7 mouse cellular contexts compared by ENCODE assay signal in the genomic region with DNA sequence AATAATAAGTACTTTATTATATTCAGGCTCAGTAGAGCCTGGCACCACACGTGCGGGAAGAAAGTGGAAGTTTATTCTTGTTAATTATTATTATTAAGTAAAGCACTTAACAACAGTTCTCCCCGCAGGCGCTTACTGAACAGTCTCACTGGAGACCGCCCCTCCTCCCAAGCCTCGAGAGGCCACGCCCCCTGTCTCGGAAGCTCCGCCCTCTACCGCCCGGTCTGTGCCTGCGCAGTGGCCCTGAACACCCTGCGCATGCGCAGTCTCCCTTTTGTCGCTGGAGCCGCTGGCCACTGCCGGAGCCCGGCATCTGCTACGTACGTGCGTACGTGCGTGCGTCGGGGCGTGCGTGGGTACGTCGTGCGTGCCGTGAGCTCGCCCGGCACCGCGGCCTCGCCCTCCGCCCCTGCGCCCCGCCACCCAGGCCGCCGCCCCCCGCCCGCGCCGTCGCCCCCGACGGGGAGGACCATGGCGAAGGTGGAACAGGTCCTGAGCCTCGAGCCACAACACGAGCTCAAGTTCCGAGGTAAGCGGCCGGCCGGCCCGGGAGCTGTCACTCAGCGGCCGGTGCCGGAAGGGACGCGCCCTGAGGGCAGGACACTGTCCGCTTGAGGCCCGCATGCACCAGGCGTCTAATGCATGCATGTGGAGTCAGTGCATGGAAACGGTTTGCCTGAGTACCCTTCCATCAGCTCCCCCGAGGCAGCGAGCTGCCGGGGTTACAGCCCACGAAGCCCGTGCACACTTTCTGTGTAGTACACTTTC. TPM values are rescaled to one million over a fixed set of nuclear protein-coding genes. Genes with fewer than 3 reads are reported as not detected.
DNase-seq lines count a peak whose midpoint lies in the region; ATAC-seq lines count a peak whose summit lies in the region.

A gene (plus strand): TSS at position 290 of the 768 bp plus-strand sequence.

- H3K27me3 ChIP-seq in embryonic facial prominence, embryonic 11.5 days (ENCODE audit: control insufficient read depth, insufficient read depth, low read length) = no peaks in the 10 kb centered on the region
- H3K27me3 ChIP-seq in limb, embryonic 10.5 days (ENCODE audit: low read depth, poor library complexity, severe bottlenecking) = no peaks in the 10 kb centered on the region
- no peaks in the 10 kb centered on the region for H3K27me3 ChIP-seq in midbrain, embryonic 13.5 days

- ATAC-seq in embryonic facial prominence, embryonic 11.5 days (replicated peaks; ENCODE audit: insufficient number of reproducible peaks, low FRiP score, low TSS enrichment, low read depth) = peak; percentile 98
- peak; percentile 85 for ATAC-seq in granulocyte monocyte progenitor cell, adult 5-6 weeks (replicated peaks; ENCODE audit: poor library complexity, severe bottlenecking)
- ATAC-seq in midbrain, embryonic 13.5 days = peak; percentile 96

- peak within 1 kb of the TSS; percentile 52 for H3K4me3 ChIP-seq in embryonic facial prominence, embryonic 11.5 days (ENCODE audit: low read depth, low read length)
- H3K4me3 ChIP-seq in limb, embryonic 10.5 days = peak within 1 kb of the TSS; percentile 94
- H3K4me3 ChIP-seq in midbrain, embryonic 13.5 days (replicated peaks) = peak within 1 kb of the TSS; percentile 83

- H3K36me3 ChIP-seq in embryonic facial prominence, embryonic 11.5 days (replicated peaks; ENCODE audit: control insufficient read depth, insufficient read depth, low read depth, low read length) = no peaks in the 10 kb centered on the region
- H3K36me3 ChIP-seq in limb, embryonic 10.5 days = peaks cover 18% of the 10 kb centered on the region
- H3K36me3 ChIP-seq in midbrain, embryonic 13.5 days = peaks cover 10% of the 10 kb centered on the region; the same call in 1 of the 2 replicates

- H3K4me2 ChIP-seq in embryonic facial prominence, embryonic 11.5 days (ENCODE audit: low read depth, low read length) = peak within 1 kb of the TSS; percentile 68
- peak within 1 kb of the TSS; percentile 60 for H3K4me2 ChIP-seq in midbrain, embryonic 13.5 days (replicated peaks)

- H3K4me1 ChIP-seq in embryonic facial prominence, embryonic 11.5 days (ENCODE audit: control insufficient read depth, insufficient read depth, low read length) = no peaks in the 10 kb centered on the region
- peaks cover 33% of the 10 kb centered on the region for H3K4me1 ChIP-seq in limb, embryonic 10.5 days
- H3K4me1 ChIP-seq in midbrain, embryonic 13.5 days (replicated peaks) = peaks cover 30% of the 10 kb centered on the region

- no peaks in the 10 kb centered on the region for H3K9me3 ChIP-seq in embryonic facial prominence, embryonic 11.5 days (replicated peaks; ENCODE audit: control insufficient read depth, low read length)
- H3K9me3 ChIP-seq in limb, embryonic 10.5 days (replicated peaks) = no peaks in the 10 kb centered on the region
- no peaks in the 10 kb centered on the region for H3K9me3 ChIP-seq in midbrain, embryonic 13.5 days

- WGBS in embryonic facial prominence, embryonic 11.5 days = 1% methylated on average over 60 of the region's 70 CpGs
- 2% methylated on average over 70 of the region's 70 CpGs for WGBS in limb, embryonic 10.5 days
- WGBS in midbrain, embryonic 13.5 days = 1% methylated on average over 70 of the region's 70 CpGs

- H3K27ac ChIP-seq in embryonic facial prominence, embryonic 11.5 days (replicated peaks; ENCODE audit: low read depth, low read length) = no peak within 1 kb of the TSS
- peak within 1 kb of the TSS; percentile 92 for H3K27ac ChIP-seq in limb, embryonic 10.5 days
- H3K27ac ChIP-seq in midbrain, embryonic 13.5 days = peak within 1 kb of the TSS; percentile 65

- H3K9ac ChIP-seq in embryonic facial prominence, embryonic 11.5 days (replicated peaks; ENCODE audit: low read length) = peak within 1 kb of the TSS; percentile 61
- peak within 1 kb of the TSS; percentile 88 for H3K9ac ChIP-seq in midbrain, embryonic 13.5 days (replicated peaks)

- peak; percentile 100 for DNase-seq in adrenal gland, postnatal 14 days
- peak; percentile 99 for DNase-seq in embryonic facial prominence, embryonic 11.5 days (ENCODE audit: low spot score)
- peak; percentile 98 for DNase-seq in kidney, adult 11 months
- DNase-seq in limb, embryonic 10.5 days (ENCODE audit: low spot score) = peak; percentile 100
- DNase-seq in spleen, adult 12 weeks (ENCODE audit: low spot score) = peak; percentile 97

RNA-seq across cellular contexts. Expression of the gene that starts here (rescaled TPM):
- total RNA-seq in adrenal gland, postnatal 14 days (2021) = 134 and 142 TPM in 2 replicates
- polyA plus RNA-seq in embryonic facial prominence, embryonic 11.5 days (2014; fragmentation: Nextera tagmentation; extraction: Ambion mirVana) = 11.2 and 14.6 TPM in 2 replicates
- 8.7 and 19.3 TPM in 2 replicates for total RNA-seq in granulocyte monocyte progenitor cell, adult 5-6 weeks (2014; fragmentation: Nextera tagmentation)
- 62.4 and 90.0 TPM in 2 replicates for total RNA-seq in granulocyte monocyte progenitor cell, adult 5-6 weeks (2017)
- 7.6 and 9.0 TPM in 2 replicates for polyA plus RNA-seq in limb, embryonic 10.5 days (2016; fragmentation: Nextera tagmentation; extraction: Ambion mirVana)
- 12.3 and 13.8 TPM in 2 replicates for polyA plus RNA-seq in midbrain, embryonic 13.5 days (2015; fragmentation: Nextera tagmentation; extraction: Ambion mirVana)
